Mouse (Mus musculus): Measurements from ENCODE around the gene Rnf181.

DNA sequence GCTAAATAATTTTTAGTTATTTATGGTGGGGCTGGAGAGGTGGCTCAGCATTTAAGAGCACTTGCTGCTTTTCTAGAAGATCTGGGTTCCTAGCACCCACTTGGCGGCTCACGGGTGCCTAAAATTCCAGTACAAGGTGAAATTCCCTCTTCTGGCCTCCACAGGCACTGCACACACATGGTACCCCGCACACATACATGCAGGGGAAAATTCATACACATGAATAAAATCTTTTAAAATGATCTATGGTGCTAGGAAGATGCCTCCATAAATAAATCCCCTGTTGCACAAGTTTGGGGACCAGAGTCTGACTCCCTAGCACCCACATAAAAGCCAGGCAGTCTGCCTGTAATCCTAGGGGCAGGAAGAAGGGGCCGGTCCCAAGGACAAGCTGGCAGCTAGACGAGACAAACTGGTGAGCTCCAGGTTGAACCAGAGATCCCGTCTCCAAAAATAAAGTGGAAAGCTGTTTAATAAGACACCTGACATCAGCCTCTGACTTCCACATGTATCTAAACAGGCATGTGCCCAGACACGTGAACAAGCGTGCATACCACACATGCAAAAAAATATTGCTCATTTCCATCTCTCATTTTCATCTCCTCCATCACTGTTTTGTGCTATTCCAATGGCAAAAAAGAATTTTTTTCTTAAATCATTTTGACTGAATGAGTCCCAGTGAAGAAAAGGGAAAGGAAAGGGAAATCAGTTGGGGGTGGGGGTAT, 11.9 kb upstream of the Rnf181 start:
- TF ChIP-seq CTCF (IDR thresholded peaks at IDR 0.05) (no peak; the same call in 1 of the 2 replicates), EP300 (IDR thresholded peaks at IDR 0.05) (no peak)

All from lung, postnatal 0 days (tissue).